Mouse (Mus musculus) testis, adult 2 months (tissue): ENCODE measurements around the gene Prrt2.

Experiments used
- CTCF ChIP-seq: fragments of 200-500 bp; IDR thresholded peaks from 2 replicates; pipeline ENCODE4 v1.5.1; 2012; ENCODE audit warnings: low read depth, mild to moderate bottlenecking, inconsistent platforms, low read length, moderate library complexity; ENCODE audit not compliant: control insufficient read depth, insufficient read depth, insufficient replicate concordance
- POLR2A ChIP-seq: fragments of 200-500 bp; IDR thresholded peaks from 2 replicates; pipeline ENCODE4 v1.6.1; 2012; ENCODE audit warnings: low read depth, mild to moderate bottlenecking, inconsistent platforms, low read length, moderate library complexity; ENCODE audit not compliant: control insufficient read depth

DNA sequence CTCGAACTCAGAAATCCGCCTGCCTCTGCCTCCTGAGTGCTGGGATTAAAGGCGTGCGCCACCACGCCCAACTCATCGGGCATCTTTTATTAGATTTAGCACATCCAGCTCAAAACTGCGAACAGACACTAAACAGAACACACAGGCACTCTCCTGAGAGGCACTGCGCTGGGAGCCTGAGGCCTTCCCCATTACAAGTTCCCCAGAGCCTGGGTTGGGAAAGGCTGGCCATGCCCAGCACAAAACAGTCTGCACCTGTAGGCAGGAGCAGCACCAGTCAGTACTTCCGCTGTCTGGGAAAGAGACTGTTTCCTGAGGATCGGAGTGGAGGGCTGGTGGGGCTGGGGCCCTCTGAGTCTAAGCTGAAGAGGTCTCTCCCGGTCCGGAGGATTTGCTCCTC, 6.0 kb downstream of the Prrt2 start:
- TF ChIP-seq CTCF (no peak), POLR2A (no peak)
